ENCODE assay signal across 17 mouse cellular contexts in the genomic region with DNA sequence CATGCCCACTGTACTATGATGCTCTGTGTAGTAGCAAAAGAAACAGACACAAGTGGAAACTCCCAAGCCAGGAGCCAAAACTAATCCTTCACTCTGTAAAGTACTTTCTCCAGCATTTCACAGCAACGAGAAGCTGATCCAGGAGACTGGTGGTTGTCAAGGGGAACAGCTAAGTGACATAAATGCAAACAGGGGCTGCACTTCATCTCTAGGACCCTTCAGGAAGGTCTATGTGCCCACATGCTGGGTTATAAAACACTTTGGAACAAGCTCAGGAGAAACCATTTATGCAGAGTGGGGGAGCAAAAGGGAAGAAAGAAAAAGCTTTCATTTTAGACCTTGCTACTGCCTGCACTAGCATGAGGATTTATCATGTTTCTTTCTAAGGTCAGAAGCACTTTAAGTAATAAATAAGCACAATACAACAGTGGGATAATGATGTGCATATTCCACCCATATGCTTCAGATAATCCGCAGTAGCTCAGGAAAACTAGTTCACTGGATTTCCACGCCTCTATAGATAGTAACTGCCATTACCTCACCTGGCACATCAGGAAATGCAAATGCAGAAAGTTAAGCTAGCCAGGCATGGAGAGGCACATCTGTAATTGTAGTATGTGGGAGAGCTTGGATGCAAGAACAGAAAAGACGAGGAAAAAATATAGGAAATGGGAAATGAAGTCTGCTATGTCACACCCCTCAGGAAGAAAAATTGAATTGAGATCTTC.
"Had no signal": no experiment of that assay in that cellular context is flagged by ENCODE, and none has a peak within 500 bp of the region (broad histone marks: within the 10 kb centered on the region; RNA-seq: fewer than 3 reads in every experiment).

No protein-coding gene starts in this region.

- H3K9me3 ChIP-seq: liver, embryonic 13.5 days; megakaryocyte, embryonic 14.5 days; midbrain, embryonic 10.5 days; neural tube, embryonic 12.5 days; neural tube, embryonic 15.5 days; stomach, embryonic 15.5 days had no signal

- H3K9ac ChIP-seq: liver, embryonic 13.5 days; neural tube, embryonic 12.5 days; neural tube, embryonic 15.5 days; stomach, embryonic 15.5 days had no signal

- H3K27ac ChIP-seq: kidney, postnatal 0 days; layer of hippocampus, adult 2 months; left cerebral cortex, adult 2 months; liver, embryonic 13.5 days; midbrain, embryonic 10.5 days; neural tube, embryonic 12.5 days; neural tube, embryonic 15.5 days; stomach, embryonic 15.5 days had no signal

- H3K36me3 ChIP-seq: liver, embryonic 13.5 days; midbrain, embryonic 10.5 days; neural tube, embryonic 12.5 days; neural tube, embryonic 15.5 days; stomach, embryonic 15.5 days had no signal

- DNase-seq: kidney, adult 2 months; kidney, postnatal 25 days; layer of hippocampus, postnatal 36 days; liver, embryonic 13.5 days; midbrain, embryonic 14.5 days; right cerebral cortex, postnatal 25 days; spleen, adult 18-20 months; thymus, postnatal 25 days had no signal

- H3K4me2 ChIP-seq: liver, embryonic 13.5 days; neural tube, embryonic 12.5 days; neural tube, embryonic 15.5 days; stomach, embryonic 15.5 days had no signal

- ATAC-seq: intestine, postnatal 0 days had no signal

- H3K4me1 ChIP-seq: liver, embryonic 13.5 days; megakaryocyte, embryonic 14.5 days; neural tube, embryonic 12.5 days; stomach, embryonic 15.5 days had no signal

- H3K4me3 ChIP-seq: layer of hippocampus, adult 2 months; left cerebral cortex, adult 2 months; liver, embryonic 13.5 days; megakaryocyte, embryonic 14.5 days; midbrain, embryonic 10.5 days; neural tube, embryonic 12.5 days; neural tube, embryonic 15.5 days; stomach, embryonic 15.5 days had no signal

- H3K27me3 ChIP-seq: liver, embryonic 13.5 days; megakaryocyte, embryonic 14.5 days; neural tube, embryonic 12.5 days; neural tube, embryonic 15.5 days; stomach, embryonic 15.5 days had no signal
